Mouse (Mus musculus) heart, embryonic 11.5 days (tissue): ENCODE measurements around the gene Agbl1. TPM values are rescaled to one million over a fixed set of nuclear protein-coding genes. Genes with fewer than 3 reads are reported as not detected.

Source experiments
- ATAC-seq: fragments of 200-750 bp; cut with Nextera tagmentation; replicated peaks from 2 replicates; pipeline ENCODE4 v1.8.0; 2017; ENCODE audit warnings: moderate library complexity; ENCODE audit not compliant: insufficient number of reproducible peaks, low FRiP score, low TSS enrichment
- H3K27ac ChIP-seq: fragments of 300-500 bp; sonication (generic); 2 replicates; pipeline ENCODE4 v1.5.1; 2014; ENCODE audit warnings: mild to moderate bottlenecking, low read depth, low read length
- H3K27me3 ChIP-seq: fragments of 300-500 bp; sonication (generic); 2 replicates; pipeline ENCODE4 v1.6.1; 2014; ENCODE audit warnings: mild to moderate bottlenecking, low read length, mixed read lengths; ENCODE audit not compliant: control insufficient read depth, insufficient read depth
- H3K36me3 ChIP-seq: fragments of 300-500 bp; sonication (generic); 2 replicates; pipeline ENCODE4 v1.6.1; 2014; ENCODE audit warnings: mild to moderate bottlenecking, low read length, moderate library complexity, mixed read lengths; ENCODE audit not compliant: control insufficient read depth, insufficient read depth
- H3K4me1 ChIP-seq: fragments of 300-500 bp; sonication (generic); 2 replicates; pipeline ENCODE4 v1.6.1; 2014; ENCODE audit warnings: low read length; ENCODE audit not compliant: control insufficient read depth, insufficient read depth
- H3K4me2 ChIP-seq: fragments of 300-500 bp; sonication (generic); 2 replicates; pipeline ENCODE4 v1.6.1; 2014; ENCODE audit warnings: mild to moderate bottlenecking, moderate library complexity
- H3K4me3 ChIP-seq: fragments of 300-500 bp; sonication (generic); 2 replicates; pipeline ENCODE4 v1.5.1; 2014; ENCODE audit warnings: low read depth, low read length
- H3K9ac ChIP-seq: fragments of 300-500 bp; sonication (generic); 2 replicates; pipeline ENCODE4 v1.6.1; 2014; ENCODE audit warnings: mild to moderate bottlenecking, low read depth, low read length, moderate library complexity
- H3K9me3 ChIP-seq: fragments of 300-500 bp; sonication (generic); replicated peaks from 2 replicates; pipeline ENCODE4 v1.6.1; 2016; ENCODE audit warnings: low read length; ENCODE audit not compliant: control insufficient read depth
- WGBS: fragments of 180-500 bp; shearing (Covaris S2); extraction: QIAGEN DNeasy Blood & Tissue Kit; methylation state at CpG from one replicate; pipeline ENCODE4 v1.1.7; 2014; ENCODE audit not compliant: insufficient replicate concordance; 5-methylcytosine and 5-hydroxymethylcytosine counted together
- polyA plus RNA-seq: library from polyadenylated mRNA; unstranded; fragments of >200 nt; fragmentation: Nextera tagmentation; extraction: Ambion mirVana; gene quantifications from 2 replicates; pipeline ENCODE4 v1.2.1, GENCODE M21; 2014

The Agbl1 gene
- polyA plus RNA-seq, 1 experiment from 2014 or later = not detected

DNA sequence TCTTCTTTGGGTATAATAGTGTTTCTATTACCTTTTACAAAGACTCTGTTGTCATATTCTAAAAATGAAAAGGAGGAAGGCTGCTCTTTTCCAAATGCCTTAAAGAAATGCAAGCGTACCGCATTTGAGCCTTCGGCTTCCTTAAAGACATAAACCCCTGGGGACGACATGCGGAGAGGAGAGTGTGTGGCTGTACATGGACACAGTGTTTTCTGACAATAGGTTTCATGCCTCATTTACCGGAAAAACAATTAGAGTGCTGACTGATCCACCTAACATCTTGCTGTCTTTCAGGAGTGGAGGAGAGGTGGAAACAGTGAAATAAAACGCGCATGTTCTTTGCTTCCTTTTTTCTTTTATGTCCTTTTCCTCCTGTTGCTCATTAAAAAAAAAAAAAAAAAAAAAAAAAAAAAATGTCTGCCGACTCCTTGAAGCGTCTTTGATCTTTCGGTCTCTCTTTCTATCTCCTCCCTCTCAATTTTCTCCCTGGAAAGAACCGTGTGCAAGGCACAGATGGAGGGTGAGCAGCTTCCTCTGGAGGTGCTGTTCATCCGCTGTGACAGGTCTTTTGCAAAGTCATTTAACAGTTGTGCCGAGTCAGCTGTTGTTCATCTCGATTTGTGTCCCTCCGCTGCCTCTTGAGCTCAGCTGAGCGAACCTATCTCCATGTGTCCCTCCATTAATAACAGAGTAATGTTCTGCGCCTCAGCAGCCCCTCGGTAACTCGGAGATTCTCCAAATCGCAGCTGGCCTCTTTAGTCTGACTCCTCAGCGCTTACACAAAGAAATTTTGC is 659.9 kb downstream of the Agbl1 start:
- Histone ChIP-seq H3K9me3 (no peaks in the 10 kb centered on the region), H3K4me3 (no peak overlapping the region), H3K9ac (no peak overlapping the region), H3K4me1 (no peaks in the 10 kb centered on the region), H3K27ac (no peak overlapping the region), H3K4me2 (no peak overlapping the region), H3K27me3 (no peaks in the 10 kb centered on the region), H3K36me3 (no peaks in the 10 kb centered on the region)
- WGBS = 70% methylated on average over 22 of the region's 22 CpGs
- ATAC-seq = no peak

GRCm38 (mm10) chr7:76904096-76904495 is 674.4 kb downstream of the Agbl1 start:
- WGBS = 71% methylated on average over 1 of the region's 1 CpGs
- no peaks in the 10 kb centered on the region for H3K4me1 ChIP-seq
- H3K27me3 ChIP-seq = no peaks in the 10 kb centered on the region
- no peak overlapping the region for H3K4me2 ChIP-seq
- H3K4me3 ChIP-seq = no peak overlapping the region
- H3K36me3 ChIP-seq = no peaks in the 10 kb centered on the region
- no peak for ATAC-seq
- no peak overlapping the region for H3K27ac ChIP-seq
- no peaks in the 10 kb centered on the region for H3K9me3 ChIP-seq
- H3K9ac ChIP-seq = no peak overlapping the region

DNA sequence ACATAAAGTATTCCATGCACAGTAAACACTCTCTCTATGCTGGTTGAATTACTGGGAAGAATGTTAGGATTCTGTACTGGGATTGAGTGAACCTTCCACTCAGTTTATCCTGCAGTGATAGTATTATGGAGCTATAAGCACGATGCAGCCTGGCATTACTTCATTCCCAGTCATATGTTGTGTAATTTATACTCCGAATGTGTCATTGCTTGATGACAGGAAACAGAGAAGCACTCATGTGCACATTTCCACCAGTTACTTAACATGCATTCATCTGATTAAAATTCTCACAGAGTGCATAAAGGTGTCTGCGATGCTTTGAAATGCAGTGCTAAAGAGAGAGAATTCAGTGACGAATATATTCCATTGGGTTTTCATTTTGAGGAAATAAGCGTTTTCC is 682.0 kb downstream of the Agbl1 start:
- no peak overlapping the region for H3K27ac ChIP-seq
- no peaks in the 10 kb centered on the region for H3K36me3 ChIP-seq
- H3K4me1 ChIP-seq = no peaks in the 10 kb centered on the region
- WGBS = 78% methylated on average over 5 of the region's 5 CpGs
- no peak overlapping the region for H3K4me3 ChIP-seq
- H3K4me2 ChIP-seq = no peak overlapping the region
- ATAC-seq = no peak
- H3K9ac ChIP-seq = no peak overlapping the region
- no peaks in the 10 kb centered on the region for H3K27me3 ChIP-seq
- no peaks in the 10 kb centered on the region for H3K9me3 ChIP-seq

GRCm38 (mm10) chr7:76918871-76919270 is 689.2 kb downstream of the Agbl1 start:
- H3K27ac ChIP-seq = no peak overlapping the region
- no peaks in the 10 kb centered on the region for H3K27me3 ChIP-seq
- no peaks in the 10 kb centered on the region for H3K4me1 ChIP-seq
- H3K9ac ChIP-seq = no peak overlapping the region
- no peak overlapping the region for H3K4me3 ChIP-seq
- no peaks in the 10 kb centered on the region for H3K9me3 ChIP-seq
- no peak overlapping the region for H3K4me2 ChIP-seq
- no peak for ATAC-seq
- no peaks in the 10 kb centered on the region for H3K36me3 ChIP-seq

DNA sequence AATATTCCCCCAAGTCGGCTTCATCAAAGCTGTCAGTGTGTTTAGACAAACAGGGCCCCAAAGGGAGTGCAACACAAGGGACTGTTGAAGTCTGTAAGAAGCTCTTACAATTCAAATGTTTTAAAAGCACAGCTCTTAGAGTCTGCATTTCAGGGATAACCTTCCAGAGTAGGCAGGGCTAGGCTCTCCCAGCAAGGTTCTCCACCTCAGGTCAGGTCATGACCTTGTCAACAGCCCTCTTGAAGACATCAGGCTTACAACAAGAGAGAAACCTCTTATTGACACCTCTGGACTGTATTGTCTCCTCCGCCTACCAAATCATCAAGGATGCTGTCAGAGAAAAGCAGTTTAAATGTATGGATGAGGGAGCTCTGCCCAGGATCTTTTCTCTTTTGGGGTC is 692.0 kb downstream of the Agbl1 start:
- no peaks in the 10 kb centered on the region for H3K9me3 ChIP-seq
- no peak overlapping the region for H3K27ac ChIP-seq
- no peak overlapping the region for H3K4me2 ChIP-seq
- 46% methylated on average over 2 of the region's 2 CpGs for WGBS
- no peak overlapping the region for H3K4me3 ChIP-seq
- ATAC-seq = no peak
- no peak overlapping the region for H3K9ac ChIP-seq
- H3K4me1 ChIP-seq = no peaks in the 10 kb centered on the region
- no peaks in the 10 kb centered on the region for H3K36me3 ChIP-seq
- no peaks in the 10 kb centered on the region for H3K27me3 ChIP-seq

- H3K27ac ChIP-seq = no peak overlapping the region
- no peaks in the 10 kb centered on the region for H3K36me3 ChIP-seq
- H3K4me1 ChIP-seq = no peaks in the 10 kb centered on the region
- no peaks in the 10 kb centered on the region for H3K27me3 ChIP-seq
- H3K9ac ChIP-seq = no peak overlapping the region
- no peak for ATAC-seq
- H3K9me3 ChIP-seq = no peaks in the 10 kb centered on the region
- no peak overlapping the region for H3K4me2 ChIP-seq
- no peak overlapping the region for H3K4me3 ChIP-seq
Measured at GRCm38 (mm10) chr7:76935219-76935618, 705.5 kb downstream of the Agbl1 start.

- ATAC-seq = no peak
- Histone ChIP-seq H3K9ac (no peak overlapping the region), H3K27ac (no peak overlapping the region), H3K4me2 (no peak overlapping the region), H3K27me3 (no peaks in the 10 kb centered on the region), H3K4me1 (no peaks in the 10 kb centered on the region), H3K9me3 (no peaks in the 10 kb centered on the region), H3K4me3 (no peak overlapping the region), H3K36me3 (no peaks in the 10 kb centered on the region)
Measured at GRCm38 (mm10) chr7:76941531-76941930, 711.8 kb downstream of the Agbl1 start.

GRCm38 (mm10) chr7:76971334-76971733 is 741.6 kb downstream of the Agbl1 start:
- Histone ChIP-seq H3K4me1 (no peaks in the 10 kb centered on the region), H3K27me3 (no peaks in the 10 kb centered on the region), H3K36me3 (no peaks in the 10 kb centered on the region), H3K4me3 (no peak overlapping the region), H3K27ac (no peak overlapping the region), H3K9me3 (no peaks in the 10 kb centered on the region), H3K9ac (no peak overlapping the region), H3K4me2 (no peak overlapping the region)
- no peak for ATAC-seq
- WGBS = 8% methylated on average over 3 of the region's 3 CpGs

DNA sequence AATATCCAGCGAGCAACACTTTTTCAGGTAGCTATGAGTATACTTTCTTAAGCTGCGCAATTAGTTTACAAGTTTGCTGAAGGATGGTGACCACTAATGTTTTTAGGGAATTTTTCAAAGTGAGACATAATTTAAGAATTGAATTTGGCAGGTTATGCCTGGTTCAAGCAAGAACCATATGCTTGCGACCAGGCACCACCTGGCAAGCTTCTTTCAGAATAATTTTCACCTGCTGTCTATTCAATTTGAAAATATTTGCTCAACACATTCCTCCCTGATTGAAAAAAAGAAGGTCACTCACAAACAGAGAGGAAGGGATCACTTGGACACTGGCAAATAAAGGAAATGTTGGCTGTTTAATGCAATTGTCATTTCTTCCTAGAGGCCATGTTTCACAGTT is 779.9 kb downstream of the Agbl1 start:
- Histone ChIP-seq H3K4me2 (no peak overlapping the region), H3K27me3 (no peaks in the 10 kb centered on the region), H3K4me1 (no peaks in the 10 kb centered on the region), H3K27ac (no peak overlapping the region), H3K36me3 (no peaks in the 10 kb centered on the region), H3K4me3 (no peak overlapping the region), H3K9ac (no peak overlapping the region), H3K9me3 (no peaks in the 10 kb centered on the region)
- ATAC-seq = no peak
- WGBS = 79% methylated on average over 3 of the region's 3 CpGs
